Mouse (Mus musculus) gastrocnemius, postnatal 10 days (tissue): Measurements from ENCODE around the gene Fgfr2. TPM values are rescaled to one million over a fixed set of nuclear protein-coding genes. Genes with fewer than 3 reads are reported as not detected.
A peak's percentile ranks its signal among the peaks of the same experiment; 100 is the strongest.

Experiments used
- DNase-seq: peaks from one replicate; pipeline ENCODE4 v3.0.0; 2021; ENCODE audit warnings: mixed read lengths
- total RNA-seq, 2 experiments: library from RNA; stranded (reverse); gene quantifications; 2 replicates each; pipeline ENCODE4 v1.2.3; 2021

Gene Fgfr2
- total RNA-seq, 2 experiments from 2014 or later = 3.0 to 6.1 TPM

DNA sequence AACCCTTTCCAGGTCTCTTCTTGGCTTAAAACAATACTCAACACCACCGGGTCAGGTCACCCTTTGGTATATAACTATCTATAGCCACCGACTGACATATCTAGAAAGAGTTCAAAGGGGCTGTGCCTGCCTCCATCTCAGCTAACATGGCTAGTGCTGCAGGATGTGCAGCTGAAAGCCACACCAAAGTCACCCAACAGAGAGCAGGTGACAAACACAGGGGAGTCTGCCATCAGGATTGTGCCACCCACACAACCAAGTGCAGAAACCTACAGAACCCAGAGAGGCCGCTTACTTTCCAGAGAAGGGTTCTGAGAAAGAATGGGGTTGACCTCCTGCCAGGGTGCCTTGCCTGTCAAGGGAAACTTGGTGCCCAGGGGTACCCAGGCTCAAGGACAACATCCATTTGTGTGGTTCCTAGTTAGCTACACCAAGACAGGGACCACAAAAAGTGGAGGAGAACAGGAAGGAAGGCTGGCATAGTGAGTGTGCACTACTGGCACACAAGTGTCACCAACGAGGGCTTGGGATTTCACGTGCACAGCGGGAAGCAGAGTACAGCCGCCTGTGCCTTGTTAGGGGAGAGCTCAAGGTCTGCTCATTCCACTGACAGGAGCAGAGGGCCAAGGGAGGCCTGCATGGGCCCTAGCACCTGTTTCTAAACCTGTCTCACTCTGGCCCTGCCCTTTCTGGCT, 350.0 kb downstream of the Fgfr2 start:
- no peak for DNase-seq

DNA sequence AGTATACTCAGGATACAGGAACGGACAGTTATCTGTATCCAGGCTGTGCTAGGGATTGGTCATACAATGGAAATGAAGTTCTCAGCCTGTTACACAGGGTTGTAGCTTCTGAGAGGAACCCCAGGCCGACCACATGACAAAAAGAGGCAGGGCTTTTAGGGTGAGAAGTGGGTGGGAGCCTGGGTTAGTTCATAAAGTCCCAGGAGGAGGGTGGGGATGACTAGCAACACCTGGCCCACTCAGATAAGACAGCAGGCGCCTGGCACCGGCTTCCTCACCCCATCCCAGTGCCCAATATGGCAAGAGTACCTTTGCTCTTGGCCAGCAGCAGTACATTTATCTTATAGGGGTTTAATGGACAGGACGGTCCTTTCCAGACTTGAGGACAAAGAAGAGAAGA, 350.7 kb downstream of the Fgfr2 start:
- DNase-seq = no peak

DNA sequence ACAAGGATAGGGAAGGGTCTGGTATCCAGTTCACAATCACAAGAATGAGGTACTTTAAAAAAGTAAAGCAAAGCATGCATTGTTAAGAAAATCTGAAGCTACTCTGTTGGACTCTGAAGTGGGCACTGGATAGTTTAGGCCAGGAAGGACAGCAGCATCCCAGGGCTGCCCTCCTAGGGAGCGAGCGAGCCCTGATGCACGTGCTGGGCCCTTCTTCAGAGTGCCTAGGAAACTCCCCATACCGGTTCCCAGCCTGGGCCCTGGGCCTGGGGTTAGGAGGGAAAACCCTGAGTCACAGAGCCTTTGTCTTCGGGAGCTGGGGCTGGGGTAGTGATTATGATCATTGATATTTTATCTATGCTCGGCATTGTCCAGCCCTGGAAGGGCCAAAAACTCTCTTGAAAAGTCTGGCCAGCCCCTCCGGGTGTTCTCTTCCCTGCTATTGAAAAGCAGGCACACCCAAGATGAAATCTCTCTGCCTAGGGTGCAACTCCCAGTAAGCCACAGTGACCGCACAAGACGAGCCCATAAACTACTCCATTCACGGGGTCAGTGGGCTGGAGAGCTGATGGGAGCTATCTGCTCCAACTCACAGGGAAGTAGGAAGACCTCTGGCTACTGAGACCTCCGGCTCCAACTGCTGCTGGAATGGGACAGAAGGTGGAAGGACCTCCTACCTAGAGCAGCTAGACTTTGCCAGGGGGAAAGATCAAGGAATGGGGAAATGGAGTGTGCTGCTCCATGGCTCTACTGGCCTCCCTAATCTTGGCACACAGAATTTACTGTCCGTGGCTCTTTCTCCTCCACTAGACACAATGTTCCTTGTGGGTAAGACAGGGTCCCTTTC, 354.4 kb downstream of the Fgfr2 start:
- DNase-seq = no peak

DNA sequence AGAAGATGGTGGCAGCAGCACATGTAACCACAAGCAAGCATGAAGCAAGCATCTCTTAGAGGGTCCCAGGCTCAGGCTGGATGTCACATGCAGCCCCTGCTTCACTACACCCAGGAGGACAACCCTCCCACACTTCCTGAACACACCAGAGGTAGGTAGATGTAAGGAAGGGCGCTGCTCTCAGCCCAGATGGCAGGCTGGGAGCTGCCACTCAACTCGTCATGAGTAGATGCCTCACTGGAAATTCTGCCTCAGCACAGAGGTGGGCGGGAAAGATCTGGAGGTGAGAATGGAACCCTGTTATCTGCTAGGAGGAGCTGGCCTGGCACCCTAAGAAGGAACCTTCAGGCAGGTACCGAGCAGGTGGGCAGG, 355.2 kb downstream of the Fgfr2 start:
- no peak for DNase-seq

DNA sequence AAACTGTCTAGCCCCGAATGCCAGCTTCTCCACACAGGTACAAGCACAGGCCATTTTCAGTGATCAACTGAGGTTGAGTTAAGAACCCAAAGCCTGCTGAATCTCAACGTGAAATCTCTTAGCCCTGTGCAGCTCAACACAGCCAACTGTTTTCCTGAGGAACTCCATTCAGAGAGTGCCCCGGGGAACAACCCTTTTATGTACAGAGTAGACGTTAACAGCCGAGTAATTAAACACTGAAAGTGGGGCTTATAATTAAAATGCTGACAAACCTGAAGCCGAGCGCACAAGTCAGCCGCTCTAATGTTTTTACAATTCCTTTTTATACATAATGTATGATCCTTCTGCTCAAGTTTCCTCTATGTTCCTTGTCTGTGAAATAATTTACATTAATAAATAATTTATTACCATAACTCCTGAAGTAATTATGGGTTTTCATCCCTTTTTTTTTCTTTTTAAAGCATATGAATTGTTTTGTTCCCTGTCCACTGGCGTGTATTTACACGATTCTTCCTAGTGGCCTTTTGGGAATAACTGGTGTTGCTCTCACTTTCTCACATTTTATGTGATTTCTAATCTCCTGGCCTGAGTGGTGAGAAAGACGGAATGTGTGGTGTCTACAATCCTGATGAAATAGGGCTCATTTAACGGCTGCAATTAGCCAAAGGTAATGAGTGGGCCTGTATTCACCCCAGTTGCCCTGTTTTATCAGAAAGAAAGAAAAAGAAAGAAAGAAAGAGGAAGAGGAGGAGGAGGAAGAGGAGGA, 355.7 kb downstream of the Fgfr2 start:
- no peak for DNase-seq

DNA sequence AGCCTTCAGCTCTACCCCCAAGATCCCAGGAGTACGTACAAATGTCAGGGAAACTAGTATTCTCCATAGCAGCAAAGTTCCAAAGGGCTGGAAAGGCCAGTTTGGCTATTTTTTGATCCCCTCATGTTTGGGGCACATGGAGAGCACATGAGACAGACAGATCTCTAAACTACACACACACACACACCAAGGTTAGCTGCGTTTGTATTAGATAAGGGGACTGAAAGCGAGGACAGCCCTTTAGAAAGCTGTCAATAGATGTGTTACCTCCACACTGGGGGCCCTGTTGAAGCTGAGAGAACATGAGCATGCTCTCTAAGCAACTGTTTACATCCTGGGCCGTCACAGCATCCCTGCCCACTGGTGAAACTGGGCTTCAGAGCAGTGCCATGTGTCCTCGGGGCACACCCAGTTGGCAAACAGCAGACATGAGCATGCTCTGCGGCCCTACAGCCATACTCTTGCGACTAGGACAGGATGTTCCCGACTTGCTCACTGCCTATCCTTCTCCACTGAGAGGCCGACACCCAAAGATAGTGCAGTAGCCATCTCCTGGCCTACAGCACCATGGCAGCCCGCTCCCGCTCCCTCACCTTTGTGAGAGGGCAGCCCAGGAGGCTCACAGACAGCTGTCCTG, 356.8 kb downstream of the Fgfr2 start:
- no peak for DNase-seq

DNA sequence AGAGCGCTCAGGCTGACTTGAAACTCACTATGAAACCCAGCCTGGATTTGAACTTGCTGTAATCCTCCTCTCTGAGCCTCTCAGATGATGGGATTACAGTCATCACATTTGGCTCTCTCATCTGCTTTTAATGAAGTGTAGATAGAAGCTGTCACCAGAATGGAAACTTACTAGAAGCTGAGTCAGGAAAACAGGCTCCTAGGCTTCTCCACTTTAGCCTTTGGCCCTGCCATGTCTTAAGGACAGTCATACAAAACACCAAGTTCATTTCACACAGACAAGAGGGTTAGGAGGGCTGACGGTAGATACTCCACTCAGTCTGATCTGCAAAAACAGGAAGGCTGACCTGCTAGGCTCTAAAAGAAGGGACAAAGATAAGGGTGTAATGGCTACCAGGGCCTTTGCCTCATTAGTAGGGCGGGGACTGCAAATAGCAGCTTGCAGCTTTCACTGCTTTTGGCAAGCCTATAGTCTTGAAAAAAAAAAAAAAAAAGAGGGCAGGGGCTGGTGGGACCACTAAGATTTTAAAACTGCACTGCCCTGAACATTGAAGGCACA, 357.4 kb downstream of the Fgfr2 start:
- DNase-seq = no peak

DNA sequence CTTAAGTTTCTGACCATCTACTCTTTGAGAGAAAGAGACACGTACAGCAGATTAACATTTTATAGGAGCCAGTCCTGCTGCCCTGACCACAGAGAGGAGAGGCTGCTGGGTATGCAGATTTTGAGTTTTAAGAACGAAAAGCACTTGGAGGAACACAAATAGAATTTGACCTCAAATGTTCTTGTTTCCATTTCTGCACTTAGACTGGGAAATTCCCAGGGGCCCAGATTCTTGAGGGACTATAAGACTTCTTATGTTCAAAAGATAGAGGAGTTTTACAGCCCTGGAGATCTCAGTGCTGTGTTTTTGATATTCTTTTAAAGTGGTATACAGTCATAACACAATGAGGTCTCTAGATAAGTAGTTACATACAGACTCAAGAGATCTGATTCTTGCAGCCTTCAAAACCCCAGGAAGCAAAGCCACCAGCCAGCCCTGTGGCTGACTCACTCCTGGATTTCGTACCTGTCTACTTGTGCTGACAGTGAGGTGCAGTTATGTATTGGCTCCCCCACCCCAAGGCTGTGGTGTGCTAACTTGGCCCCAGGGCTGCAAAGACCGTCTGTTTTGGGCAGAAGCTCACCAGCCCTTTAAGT, 358.2 kb downstream of the Fgfr2 start:
- DNase-seq = no peak

DNA sequence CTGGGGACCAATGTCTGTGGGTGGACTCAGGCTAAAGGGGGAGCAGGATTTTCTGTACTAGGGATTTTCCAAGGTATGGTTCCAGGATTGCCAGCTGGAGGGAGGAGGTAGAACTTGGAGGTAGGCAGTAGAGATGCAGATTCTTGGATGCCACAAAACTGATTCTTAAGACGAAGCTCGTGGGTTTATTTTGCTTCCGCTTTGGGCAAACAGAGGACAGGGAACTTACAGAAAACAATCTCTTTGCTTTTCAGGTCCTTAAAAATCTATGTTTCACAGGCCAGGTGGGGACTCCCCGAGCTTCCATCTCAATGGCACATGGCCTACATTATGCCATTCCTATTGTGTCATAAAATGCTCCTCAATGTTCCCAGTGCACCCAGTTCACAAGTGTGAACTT, 358.8 kb downstream of the Fgfr2 start:
- DNase-seq = no peak

DNA sequence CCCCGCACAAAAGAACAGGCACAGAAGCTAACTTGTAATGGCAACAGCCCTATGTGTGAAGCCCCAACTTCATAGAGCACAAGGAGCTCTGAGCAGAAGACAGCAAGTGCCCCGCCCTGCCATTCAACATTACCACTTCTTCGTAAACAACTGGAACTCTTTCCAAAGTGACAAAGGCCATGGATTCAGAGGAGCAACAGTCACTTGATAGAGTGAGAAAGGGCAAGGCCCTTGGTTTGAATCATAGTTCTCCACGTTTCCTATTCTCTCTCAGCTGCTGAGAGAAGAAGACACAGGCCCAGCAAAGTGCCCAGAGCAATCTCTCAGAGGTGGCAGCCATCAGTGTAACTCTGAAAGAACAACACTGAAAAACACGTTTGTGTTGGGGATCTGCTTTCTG, 359.2 kb downstream of the Fgfr2 start:
- DNase-seq = no peak

DNA sequence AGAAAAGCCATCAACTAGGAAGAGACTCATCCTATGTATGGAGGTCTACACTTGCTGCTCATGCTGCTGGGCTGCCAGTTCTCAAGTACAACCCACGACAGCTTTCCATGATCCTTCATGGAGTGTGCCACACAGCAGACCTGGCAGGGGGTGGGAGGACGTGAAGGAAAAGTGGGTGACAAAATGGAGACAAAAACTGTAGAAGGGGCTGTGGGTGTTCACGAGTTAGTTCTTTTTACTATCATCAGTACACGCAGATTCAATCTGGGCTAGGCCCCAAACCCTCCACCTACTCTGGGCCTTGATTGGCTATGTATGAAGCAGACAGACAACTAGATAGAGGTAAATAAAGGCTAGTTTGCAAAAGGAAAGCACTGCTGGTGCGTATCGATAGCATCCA, 359.8 kb downstream of the Fgfr2 start:
- no peak for DNase-seq

DNA sequence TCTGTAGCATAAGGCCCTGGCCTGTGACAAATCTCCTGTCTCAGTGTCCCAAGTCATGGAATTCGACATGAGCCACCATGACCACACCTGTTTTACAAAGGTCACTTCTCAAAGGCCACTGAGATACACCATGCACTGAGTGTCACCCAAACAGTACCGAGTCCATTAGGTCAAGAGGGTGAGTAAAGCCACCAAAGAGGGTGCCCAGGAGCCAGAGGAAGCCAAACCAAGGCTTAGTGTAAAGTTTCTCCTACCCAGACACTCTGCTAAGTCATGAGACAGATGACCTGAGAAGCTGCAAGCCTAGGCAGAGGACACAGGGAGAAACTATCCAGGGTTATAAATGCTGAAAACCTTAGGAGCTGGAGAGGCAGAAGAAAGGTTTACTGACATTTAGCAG, 361.7 kb downstream of the Fgfr2 start:
- DNase-seq = no peak

DNA sequence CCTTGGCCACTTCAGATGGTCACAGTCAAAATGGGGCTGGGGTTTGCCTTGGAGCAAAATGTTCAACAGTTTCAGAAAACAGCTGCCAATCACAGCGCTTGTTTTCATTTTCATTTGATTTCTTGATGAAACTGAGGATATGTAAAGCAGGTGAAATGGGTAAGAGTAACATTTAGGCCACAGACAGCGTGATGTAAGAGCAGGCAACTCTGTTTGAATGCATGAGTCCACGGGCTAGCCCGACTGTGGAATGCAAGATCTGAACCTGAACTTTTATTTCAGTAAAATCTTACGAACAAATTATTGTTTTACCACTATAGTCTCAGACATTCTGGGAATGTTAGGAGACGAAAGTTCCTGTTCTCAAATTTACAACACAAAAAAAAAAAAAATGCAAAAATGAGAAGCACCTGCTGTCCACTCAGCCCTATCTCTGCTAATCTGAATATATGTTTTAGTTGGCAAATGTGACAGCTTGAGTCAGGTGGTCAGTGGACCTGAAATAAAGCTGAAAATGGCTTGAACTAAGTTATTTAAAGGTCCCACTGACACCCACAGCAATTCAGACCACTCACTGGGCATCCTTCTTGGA, 362.5 kb downstream of the Fgfr2 start:
- no peak for DNase-seq

DNA sequence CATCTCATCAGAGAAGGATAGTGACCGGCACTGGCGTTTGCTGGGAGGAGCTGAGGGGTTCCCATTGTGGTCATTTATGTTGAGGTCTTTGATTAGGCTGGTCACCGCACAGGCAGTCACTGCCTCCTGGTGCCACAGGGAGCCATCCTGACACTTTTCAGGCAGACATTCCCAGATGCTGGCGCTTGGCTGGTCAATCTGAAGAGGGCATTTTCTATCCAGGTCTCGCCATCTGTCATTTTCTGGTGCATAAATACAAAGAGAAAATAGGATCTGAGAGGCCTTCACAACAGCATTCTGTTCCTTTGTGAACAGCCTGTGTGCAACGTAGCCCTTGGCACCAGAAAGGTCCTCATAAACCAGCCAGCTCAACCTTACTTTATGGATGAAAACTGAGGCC, 363.2 kb downstream of the Fgfr2 start:
- no peak for DNase-seq

DNA sequence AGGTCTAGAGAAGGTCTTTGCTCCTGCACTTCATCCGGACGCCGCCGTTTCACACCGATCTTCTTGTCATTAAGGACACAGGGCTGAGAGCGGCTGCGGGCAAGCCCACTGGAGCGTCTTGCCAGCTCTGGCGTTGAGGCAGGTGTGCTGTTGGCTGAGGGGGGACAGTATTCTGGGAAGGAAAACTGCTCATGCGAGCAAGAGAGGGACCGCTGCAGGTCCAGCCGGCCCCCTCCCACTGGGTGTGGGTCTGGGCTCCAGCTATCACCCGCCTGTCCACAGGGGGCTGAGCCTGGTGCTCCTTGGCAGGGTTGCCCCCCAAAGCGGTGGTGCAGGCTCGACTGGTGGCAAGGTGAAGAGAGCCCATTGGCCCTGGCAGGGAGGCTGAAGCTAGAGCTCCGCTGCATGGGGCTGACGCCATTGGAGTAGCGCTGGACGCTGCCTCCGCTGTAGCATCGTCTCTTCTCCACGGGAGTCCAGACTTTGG, 363.7 kb downstream of the Fgfr2 start:
- DNase-seq = no peak

DNA sequence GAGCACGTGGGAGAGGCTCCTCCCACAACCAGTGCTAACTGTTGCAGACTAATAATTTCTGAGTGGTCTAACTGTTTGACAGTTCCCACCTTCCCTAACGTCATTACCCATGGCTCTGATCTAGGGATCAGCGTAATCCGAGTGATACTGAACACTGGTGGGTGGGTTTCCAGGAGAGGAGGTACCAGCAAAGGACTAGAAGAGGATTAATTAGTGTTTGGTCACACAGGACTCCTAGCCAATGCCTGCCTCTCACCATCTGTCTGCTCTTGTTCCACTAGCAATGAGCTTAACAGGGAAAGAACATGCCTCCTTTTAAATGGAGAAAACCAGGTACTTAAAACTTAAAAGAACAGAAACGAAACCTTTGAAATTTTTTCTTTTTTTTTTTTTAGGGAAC, 364.3 kb downstream of the Fgfr2 start:
- no peak for DNase-seq

DNA sequence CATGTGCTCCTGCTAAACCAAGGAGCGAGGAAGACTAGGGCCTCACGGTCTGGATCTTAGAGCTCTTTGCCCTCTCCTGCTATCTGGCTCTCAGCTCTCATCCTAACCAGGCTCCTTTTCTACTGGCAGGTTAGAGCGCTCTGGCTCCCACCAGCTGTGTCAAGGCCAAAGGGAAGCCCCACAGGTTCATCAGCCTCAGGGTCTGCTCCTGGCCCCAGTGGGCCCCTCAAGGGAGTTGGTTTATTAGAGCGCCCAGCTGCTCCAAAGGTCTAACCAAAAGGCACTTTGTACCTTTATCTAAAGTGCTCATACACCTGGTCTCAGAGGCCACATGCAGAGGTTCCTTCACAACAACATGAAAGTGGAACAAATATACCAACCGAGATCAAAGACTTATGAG, 366.8 kb downstream of the Fgfr2 start:
- no peak for DNase-seq

DNA sequence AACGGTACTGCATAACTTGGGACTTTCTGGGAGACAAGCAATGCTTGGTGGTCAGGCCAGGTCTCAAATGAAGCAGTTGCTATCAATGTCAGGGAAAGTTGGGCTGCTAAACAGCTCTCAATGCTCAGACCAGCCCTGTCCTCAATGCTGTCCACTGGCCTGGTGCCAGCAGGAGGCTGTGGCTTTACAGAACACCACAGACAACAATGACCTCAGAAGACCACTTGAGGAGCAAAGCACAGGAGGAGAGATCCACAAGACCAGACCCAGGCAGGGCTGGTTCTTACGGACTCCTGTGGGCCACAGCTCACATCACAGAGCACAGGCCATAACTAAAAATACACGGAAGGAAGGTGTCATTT, 368.8 kb downstream of the Fgfr2 start:
- peak; percentile 65 for DNase-seq

DNA sequence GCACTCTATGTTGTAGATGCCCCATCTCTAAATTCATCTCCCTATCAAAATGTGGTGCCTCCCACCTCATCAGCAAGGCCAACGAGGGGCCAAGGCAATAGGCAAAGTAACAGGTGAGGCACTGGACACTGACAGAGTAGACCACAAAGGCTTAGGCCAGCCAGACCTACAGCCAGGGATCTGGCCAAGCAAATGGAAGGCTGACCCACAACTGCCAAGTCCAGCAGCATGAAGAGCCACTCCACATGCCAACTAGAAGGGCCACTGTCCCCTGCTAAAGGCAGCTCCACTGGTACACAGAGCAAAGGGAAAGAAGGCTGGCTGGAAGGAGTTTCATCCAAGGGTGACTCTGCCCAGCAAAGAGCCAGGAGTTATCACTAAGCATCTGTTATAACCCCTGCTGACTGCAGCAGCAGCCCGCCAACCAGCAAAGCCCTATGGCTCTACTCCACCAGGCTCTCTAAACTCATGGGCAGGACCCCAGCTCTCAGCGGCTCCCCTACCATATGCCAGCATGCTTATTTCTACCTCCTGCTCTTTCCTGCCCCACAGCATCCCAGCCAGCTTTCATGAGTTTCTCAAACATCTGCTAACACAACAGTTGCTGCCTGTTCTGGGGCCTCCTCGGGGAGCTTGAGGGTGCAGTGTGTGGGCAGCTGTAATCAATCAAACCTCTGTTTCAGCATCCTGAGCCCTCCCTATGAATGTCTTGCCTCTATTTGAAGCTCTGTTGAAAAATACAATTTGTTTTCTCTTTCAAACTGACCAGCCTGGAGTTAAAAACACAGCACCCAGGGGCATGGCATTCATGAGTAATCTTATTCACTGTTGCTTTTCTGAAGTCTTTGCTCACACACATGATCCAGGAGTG, 369.4 kb downstream of the Fgfr2 start:
- no peak for DNase-seq

DNA sequence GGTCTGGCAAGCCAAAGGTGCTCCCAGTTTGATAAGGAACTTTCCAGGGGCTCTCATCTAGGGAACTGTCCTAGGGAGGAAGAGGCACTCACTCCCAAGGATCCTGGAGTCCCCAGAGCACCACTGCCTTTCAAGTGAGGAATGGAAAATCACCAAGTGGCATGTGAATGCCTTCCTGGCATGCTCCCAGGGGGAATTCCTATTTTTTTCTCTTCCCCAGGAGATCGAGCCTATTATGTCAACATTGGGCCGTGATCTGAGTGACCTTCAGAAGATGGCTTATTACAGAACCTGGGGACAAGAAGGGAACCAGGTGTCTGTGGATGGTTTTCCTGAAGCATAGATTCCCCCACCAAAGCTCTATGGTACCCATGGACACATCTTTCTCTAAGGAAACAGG, 371.4 kb downstream of the Fgfr2 start:
- no peak for DNase-seq
